Mouse (Mus musculus) frontal cortex, postnatal 25 days (tissue): ENCODE measurements around the gene Prmt2.

Source experiments
- DNase-seq, 2 experiments: peaks; one replicate each; pipeline ENCODE4 v3.0.0; 2022; ENCODE audit warnings: low spot score in 2 of 2

The Prmt2 gene

GRCm38 (mm10) chr10:76218240-76218639 is 19.4 kb downstream of the Prmt2 start:
- DNase-seq = no peak

- no peak for DNase-seq
These were observed 20.6 kb downstream of the Prmt2 start for GRCm38 (mm10) chr10:76217056-76217455.

- DNase-seq = no peak
These were observed 23.5 kb downstream of the Prmt2 start for GRCm38 (mm10) chr10:76214161-76214560.

GRCm38 (mm10) chr10:76212121-76212520 is 25.5 kb downstream of the Prmt2 start:
- no peak for DNase-seq

GRCm38 (mm10) chr10:76210806-76211205 is 26.9 kb downstream of the Prmt2 start:
- DNase-seq = no peak

- DNase-seq = no peak
These were observed 28.4 kb downstream of the Prmt2 start for GRCm38 (mm10) chr10:76209241-76209640.

- DNase-seq = no peak
These were observed 30.3 kb downstream of the Prmt2 start for GRCm38 (mm10) chr10:76207262-76207796.

GRCm38 (mm10) chr10:76203798-76204283 is 33.8 kb downstream of the Prmt2 start:
- no peak for DNase-seq

GRCm38 (mm10) chr10:76201978-76202377 is 35.7 kb downstream of the Prmt2 start:
- peak; percentile 60 to 61 for DNase-seq

- no peak for DNase-seq
These were observed 36.2 kb downstream of the Prmt2 start for GRCm38 (mm10) chr10:76201416-76201815.

GRCm38 (mm10) chr10:76188010-76188409 is 49.7 kb downstream of the Prmt2 start:
- no peak for DNase-seq

GRCm38 (mm10) chr10:76185216-76185615 is 52.4 kb downstream of the Prmt2 start:
- DNase-seq = no peak

GRCm38 (mm10) chr10:76174899-76175298 is 62.8 kb downstream of the Prmt2 start:
- DNase-seq = no peak

GRCm38 (mm10) chr10:76158009-76158408 is 79.7 kb downstream of the Prmt2 start:
- DNase-seq = no peak

GRCm38 (mm10) chr10:76157528-76157927 is 80.1 kb downstream of the Prmt2 start:
- no peak for DNase-seq
